Mouse (Mus musculus) lung, adult 18-20 months (tissue): ENCODE data around the gene Cidec.

Experiments used
- DNase-seq, 2 experiments: peaks; one replicate each; pipeline ENCODE4 v3.0.0; 2022; ENCODE audit warnings: mixed read lengths in 2 of 2

Gene Cidec

DNA sequence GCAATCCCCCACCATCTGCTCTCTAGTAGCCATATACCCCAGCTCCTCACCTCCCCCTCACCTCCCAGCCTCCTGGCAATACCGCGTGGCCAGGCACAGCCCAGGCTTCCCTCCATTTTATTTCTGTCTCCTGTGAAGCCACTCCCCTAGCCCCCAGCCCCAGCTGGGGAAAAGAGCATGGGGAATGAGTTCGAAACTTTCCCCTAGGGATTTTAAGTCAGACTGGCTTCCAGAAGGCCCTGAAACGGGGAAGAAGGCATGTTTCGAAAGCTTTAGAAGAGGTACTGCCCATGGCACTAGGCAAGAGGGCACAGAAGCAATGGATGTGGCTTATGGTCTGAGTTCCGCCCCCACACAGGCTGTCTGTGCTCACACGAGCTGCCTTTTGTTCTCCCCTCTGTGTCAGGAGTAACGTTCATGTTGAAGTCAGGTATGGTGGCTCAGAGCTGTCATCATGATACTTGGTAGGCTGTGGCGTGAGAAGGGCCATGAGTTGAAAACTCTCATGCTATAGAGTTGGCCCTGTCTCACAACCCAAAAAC is at the start of gene Cidec:
Cidec (minus strand) TSS at position 97 of the 542 bp plus-strand sequence.
- peak; percentile 35 to 41 for DNase-seq

DNA sequence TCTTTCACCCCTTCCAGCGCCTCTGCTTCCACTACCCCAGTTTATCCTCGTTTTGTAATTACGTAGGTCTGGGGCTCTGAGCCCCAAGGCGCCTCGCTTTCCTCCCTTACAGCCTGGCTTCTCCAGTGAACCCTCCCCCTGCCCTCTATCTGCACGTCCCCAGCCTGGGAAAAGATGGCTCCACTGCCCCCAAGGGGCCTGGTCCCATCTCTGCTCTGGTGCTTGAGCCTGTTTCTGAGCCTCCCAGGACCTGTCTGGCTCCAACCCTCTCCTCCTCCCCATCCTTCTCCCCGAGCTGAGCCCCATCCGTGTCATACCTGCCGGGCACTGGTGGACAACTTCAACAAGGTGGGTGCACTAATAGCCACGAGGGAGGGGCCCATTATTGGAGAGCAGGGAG is 48.2 kb upstream of the Cidec start:
- DNase-seq, result peak in 1 of 2 experiments; percentile 21

DNA sequence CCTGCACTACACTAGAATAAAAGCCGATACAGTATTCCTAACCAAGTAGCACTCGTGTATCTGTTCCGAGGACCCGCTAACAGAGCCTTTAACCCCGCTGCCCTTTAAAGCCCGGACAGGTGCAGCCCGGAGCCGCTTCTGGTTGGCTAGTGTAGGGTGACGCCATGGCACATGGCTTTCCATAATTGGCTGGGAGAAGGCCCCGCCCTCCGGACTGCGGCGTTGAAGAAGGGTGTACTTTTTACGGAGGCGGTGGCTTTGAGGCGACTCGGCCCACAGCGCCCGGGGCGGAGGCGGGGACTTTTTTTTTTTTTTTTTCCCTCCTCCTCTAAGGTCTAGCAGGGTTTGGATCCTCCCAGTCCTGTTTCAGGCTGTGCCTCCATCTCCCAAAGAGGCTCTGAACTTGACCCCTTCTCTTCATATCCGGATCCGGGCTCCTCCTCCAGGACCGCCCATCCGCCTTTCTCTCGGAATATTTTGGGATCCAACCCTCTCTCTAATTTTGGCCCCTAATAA is 47.6 kb upstream of the Cidec start, which contains the start of gene Creld1:
Creld1 (plus strand) TSS at position 198 of the 516 bp plus-strand sequence.
- DNase-seq, result peak; percentile 97 to 98

DNA sequence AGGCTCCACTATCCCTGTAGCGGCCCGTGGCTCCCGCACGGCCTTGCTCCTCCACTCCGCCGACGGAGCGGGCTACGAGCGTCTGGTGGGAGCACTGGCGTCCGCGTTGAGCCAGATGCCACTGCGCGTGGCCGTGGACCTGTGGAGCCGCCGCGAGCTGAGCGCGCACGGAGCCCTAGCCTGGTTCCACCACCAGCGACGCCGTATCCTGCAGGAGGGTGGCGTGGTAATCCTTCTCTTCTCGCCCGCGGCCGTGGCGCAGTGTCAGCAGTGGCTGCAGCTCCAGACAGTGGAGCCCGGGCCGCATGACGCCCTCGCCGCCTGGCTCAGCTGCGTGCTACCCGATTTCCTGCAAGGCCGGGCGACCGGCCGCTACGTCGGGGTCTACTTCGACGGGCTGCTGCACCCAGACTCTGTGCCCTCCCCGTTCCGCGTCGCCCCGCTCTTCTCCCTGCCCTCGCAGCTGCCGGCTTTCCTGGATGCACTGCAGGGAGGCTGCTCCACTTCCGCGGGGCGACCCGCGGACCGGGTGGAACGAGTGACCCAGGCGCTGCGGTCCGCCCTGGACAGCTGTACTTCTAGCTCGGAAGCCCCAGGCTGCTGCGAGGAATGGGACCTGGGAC is 47.0 kb upstream of the Cidec start:
- peak; percentile 38 to 39 for DNase-seq

DNA sequence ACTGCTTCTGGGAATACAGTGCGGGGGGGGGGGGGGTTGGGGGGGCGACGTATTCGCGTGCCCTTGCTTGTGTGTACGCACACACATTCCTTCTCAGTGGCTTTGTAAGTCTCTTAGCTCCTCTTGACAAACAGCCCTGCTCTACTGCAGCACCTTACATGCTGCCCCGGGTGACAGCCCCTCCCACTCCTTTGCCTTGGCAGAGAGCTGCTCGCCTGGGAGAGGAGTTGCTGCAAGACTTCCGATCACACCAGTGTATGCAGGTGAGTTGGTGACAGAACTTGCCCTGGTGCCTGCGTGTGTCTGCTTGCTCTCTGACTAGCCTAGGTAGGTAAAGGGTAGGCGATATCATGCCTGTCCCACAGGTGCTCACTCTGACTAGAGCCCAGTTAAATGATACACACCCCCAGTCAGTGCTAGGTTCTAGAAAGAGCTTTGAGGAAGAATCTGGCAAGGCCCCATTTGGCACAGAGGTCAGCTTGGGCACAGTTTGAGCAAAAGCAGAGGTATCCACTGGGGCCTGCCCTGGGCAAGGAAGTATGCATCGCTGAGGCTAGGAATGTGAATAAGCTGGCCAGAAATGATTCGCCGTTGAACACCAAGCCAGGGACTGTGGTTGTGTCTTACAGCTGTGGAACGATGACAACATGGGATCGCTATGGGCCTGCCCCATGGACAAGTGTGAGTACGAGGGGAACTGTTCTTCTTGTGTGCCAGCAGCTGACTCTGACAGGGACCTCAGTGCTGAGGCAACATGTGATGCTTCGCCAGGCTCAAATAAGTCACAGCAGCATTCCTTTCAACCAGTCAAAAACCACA is 45.2 kb upstream of the Cidec start:
- peak; percentile 71 to 82 for DNase-seq

DNA sequence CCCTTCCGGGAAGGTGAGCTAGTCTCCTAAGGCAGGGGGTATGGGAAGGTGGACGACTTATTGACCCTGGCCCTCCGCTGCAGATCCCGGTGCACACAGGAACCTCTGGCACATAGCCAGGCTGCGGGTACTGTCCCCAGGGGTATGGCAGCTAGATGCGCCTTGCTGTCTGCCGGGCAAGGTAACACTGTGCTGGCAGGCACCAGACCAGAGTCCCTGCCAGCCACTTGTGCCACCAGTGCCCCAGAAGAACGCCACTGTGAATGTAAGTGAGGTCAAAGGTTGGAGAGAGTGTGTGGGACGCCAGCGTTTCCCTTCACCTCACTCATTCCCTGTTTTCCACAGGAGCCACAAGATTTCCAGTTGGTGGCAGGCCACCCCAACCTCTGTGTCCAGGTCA is 43.3 kb upstream of the Cidec start:
- no peak for DNase-seq

DNA sequence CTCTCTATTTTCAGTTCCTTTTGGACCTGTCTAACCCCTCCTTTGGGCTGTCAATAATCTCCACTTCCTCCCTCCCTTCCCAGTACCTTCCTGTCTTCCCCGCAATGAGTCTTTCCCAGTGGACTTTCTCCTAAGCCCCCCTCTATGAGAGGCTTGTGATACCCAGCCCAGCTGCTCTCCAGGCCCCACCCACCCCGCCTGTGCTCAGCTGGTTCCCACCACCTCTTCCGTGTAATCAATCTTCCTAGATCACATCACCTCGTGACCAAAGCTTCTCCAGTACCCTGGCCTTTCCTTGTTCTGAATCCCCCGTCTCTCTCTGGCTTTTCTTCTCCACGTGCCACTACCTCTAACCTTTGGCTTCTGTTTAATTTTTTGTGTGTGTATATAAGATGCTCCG is 41.8 kb upstream of the Cidec start:
- DNase-seq, result no peak

DNA sequence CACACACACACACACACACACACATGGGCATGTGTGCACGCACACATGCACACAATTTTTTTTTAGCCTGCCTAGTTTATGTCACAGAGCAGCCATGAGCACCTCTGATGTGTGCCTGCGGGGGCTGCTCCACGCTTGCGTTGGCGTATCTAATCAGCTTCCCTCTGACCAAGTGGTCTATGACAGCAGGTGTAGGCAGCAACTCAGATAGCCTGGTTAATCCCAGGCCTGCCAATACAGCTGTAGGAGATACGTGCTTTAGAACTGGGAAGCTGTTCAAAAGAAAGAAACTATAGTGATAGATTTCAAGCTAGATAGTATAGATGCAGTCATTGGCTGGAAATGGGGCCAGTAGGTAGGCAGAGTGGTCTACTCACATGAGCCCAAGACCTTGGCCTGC is 38.2 kb upstream of the Cidec start:
- no peak for DNase-seq

DNA sequence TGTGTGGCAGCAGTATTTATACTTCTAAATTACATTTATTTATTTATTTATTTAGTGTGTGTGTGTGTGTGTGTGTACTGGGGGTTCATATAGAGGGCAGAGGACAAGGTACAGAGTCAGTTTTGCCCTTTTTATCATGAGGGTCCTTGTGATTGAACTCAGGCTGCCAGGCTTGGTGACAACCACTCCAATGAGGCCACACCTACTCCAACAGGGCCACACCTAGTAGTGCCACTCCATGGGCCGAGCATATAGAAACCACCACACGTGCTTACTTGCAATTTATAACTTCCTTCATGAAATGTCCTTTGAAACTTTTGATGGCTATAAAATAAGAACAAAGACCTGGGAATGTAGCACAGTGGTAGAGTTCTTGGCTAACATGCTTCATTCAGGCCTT is 37.7 kb upstream of the Cidec start:
- DNase-seq, result no peak

DNA sequence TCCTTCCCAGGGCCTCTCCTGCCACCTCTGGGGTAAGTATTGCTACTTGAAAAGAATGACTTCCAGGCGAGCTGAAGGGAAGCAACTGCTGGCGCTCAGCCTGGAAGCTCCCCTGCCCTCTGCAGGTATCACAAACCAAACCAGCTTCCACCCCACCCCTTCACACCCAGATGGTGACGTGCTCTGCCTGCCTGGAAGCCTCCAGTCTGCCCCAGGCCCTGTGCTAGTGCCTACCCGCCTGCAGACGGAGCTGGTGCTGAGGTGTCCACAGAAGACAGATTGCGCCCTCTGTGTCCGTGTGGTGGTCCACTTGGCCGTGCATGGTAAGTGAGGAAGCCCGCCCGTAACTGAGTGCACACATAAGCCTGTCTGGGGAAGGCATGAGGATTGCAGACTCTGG is 36.5 kb upstream of the Cidec start:
- peak in 1 of 2 experiments; percentile 35 for DNase-seq

DNA sequence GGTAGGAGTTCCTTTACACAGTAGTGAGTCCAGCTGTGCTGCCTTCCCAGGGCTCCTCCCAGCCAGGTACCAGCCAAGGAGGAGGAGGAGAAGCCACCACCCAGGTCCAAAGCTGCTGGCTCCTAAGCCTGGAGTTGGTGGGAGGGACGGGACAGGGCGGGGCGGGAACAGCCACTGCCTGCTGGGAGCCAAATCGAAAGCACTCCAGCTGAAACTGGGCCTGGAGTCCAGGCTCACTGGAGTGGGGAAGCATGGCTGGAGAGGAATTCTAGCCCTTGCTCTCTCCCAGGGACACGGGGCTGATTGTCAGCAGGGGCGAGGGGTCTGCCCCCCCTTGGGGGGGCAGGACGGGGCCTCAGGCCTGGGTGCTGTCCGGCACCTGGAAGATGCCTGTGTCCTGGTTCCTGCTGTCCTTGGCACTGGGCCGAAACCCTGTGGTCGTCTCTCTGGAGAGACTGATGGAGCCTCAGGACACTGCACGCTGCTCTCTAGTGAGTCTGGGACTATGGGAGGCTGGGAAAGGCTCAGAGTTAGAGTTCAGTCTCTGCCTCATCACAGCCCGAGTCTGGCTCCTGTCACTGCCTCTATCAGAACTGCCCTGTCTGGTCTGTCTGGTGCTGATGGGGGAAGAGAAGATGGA is 35.9 kb upstream of the Cidec start, which contains the start of gene Il17rc:
Il17rc (plus strand) TSS at position 131 of the 640 bp plus-strand sequence.
- DNase-seq, result peak; percentile 82 to 88

DNA sequence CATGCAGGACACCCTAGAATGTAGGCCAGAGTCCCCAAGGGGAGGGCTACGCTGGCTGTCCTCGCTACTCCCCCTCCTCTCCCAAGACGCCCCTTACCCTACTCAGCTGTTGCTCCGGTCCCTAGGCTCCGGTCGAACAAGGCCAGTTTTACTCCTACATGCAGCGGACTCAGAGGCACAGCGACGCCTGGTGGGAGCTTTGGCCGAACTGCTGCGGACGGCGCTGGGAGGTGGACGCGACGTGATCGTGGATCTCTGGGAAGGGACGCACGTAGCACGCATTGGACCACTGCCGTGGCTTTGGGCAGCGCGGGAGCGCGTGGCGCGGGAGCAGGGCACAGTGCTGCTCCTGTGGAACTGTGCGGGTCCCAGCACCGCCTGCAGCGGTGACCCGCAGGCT is 33.9 kb upstream of the Cidec start:
- peak; percentile 77 to 84 for DNase-seq

DNA sequence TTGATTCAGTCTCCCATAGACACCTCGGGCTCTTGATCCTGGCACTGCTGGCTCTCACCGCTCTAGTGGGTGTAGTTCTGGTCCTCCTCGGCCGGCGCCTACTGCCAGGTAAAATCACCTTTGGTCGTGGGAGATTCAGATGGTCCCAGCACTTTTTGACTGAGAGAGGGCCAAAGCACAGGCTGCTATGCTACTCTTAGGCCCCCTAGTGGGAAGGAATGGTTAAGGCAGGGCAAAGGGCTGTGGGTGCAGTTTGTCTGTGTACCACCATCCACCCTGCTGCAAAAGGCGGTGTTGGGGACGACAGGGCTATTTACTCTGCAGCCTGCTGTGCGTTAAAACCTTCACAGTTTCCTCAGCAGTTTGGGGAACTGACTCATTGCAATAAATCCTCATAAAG is 33.5 kb upstream of the Cidec start:
- DNase-seq, result peak; percentile 71 to 80

DNA sequence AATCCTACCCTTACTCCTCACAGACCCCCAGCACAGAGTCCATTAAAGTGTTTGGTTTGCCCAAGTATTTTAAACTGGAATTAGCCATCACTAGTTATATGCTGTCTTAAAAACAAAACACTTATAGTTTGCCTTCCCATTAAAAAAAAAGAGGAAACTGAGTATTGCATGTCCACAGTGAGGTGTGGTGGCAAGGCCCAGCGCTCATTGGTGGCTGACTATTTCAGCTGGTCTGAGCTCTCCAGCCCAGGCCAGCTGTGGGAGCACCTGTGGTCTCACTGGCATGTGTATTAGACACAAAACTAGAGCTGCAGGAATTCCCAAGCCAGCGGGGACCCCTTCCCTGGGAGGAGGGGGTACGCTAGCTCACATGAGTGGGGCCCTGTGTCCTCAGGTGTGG is 33.0 kb upstream of the Cidec start:
- DNase-seq, result no peak

DNA sequence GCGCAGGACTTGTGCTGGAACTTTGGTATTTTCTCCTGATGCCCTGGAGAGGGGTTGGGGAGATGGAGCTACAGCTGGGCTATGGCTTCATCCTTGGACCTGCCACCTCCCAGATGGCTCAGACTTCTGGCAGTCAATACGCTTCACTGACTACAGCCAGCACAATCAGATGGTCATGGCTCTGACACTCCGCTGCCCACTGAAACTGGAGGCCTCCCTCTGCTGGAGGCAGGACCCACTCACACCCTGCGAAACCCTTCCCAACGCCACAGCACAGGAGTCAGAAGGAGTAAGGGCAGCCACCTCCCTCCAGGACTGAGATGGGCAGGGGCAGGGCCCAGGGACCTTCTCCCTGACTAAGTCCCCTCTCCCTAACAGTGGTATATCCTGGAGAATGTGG is 30.0 kb upstream of the Cidec start:
- DNase-seq, result no peak

DNA sequence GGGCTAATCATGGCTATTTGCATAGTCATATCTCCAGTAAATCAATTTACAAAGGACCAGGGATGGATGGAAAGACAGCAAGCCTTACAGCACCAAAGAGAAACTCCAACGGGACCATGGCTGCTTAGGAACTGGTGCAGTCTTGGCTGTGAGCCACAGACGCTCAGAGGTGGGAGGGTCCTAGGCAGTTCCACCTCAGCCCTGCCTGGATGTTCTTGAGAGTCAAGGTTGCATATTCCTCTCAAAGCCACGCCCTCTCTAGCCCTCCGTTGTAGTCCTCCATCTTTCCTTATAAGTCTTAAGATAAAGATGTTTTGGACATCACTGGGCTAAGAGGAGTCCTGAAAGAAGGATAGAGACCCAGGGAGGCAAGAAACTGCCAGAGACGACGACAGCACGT is 28.5 kb upstream of the Cidec start:
- no peak for DNase-seq

DNA sequence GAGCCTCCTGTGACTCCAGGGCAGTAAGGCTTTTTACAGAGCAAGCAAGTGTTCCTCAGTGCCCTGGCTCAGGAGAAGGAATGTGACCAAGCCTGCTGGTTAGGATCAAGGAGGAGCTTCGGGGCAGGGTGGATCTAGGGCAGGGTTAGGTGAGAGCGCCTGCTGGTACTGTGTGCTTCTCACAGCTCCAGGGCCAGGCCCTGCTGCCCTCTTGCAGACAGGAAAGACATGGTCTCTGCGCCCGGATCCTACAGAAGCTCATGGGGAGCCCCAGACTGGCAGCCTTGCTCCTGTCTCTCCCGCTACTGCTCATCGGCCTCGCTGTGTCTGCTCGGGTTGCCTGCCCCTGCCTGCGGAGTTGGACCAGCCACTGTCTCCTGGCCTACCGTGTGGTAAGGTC is 23.1 kb upstream of the Cidec start:
- DNase-seq, result peak; percentile 84 to 88

DNA sequence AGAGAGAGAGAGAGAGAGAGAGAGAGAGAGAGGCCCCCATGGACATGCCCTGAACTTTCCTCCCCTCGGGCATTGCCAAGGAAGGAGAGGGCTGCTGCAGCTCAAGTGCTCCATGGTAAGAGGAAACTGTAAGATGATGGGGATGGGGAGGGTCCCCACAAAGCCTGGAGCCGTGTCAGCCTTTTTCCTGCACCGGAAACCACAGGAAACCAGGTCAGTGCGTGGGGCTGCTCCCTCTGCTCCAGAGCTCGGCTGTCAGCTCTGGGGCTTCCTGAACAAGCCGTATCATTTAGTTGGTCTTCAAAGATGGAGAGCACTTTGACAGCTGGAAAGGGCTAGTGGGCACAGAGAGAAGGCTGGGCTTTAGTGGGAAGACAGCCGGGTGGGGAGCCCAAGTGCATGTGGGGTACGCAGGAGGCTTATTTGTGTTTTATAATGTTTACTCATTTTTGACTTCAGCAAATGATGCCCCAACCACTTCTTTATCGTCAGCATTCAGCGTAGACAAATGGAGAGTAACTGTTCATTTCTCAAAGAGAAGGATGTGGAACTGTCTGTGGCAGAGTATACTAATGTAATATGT is 22.5 kb upstream of the Cidec start, which contains the start of gene Il17re:
Il17re (plus strand) TSS at position 533 of the 583 bp plus-strand sequence.
- no peak for DNase-seq

DNA sequence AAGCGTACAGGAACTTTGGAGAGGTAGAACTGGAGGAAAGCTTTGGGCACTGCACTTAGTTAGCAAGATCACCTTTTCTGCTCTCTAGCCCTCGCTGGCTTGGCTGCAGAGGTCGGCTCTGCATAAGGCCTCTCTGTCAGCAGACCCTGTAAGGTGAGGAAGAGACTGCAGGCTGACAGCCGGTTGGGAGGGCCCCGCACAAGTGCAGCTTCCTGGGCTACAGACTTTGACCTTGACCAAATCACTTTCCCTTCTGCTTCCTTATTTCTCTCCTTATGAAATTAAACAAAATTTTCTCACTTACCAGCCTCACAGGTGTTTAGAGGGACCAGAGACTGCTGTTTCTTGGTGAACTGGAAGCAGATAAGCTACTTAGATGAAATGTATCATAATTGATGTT is 19.4 kb upstream of the Cidec start:
- DNase-seq, result no peak

DNA sequence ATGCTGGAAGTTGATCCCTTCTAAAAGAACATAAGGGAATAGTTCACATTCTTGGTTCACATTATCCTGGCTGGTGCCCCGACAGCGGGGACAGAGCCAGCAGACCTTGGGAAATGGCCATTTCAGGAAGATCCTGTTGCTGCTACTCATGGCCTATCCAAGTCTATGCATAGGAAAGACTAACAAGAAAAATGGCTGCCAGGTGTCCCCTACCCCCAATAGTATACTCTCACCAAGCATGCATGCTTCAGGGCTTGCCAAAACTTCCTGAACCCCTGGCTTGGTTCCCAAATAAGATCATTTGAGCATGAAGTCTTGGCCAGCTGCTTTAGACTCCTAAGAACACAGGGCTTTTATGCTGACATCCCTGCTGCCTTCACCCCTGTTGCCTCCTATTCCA is 16.3 kb upstream of the Cidec start:
- no peak for DNase-seq

DNA sequence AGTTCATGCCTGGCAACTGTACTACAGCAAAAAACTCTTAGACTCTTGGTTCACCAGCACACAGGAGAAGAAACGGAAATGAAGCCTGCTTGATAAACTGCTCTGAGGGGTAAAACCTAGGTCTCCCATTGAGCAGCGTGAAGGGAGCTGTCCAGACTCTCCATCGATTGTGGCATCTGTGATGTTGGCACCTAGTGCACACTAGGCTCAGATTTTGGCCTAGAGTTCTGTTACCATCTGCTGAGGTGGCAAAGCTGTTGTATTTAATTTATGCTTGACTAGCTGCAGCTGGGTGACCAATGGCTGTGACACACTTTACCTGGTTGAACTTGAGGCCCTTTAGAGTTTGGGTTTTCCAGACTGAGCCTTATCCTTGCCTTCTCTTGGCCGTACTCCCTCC is 12.1 kb upstream of the Cidec start:
- no peak for DNase-seq

DNA sequence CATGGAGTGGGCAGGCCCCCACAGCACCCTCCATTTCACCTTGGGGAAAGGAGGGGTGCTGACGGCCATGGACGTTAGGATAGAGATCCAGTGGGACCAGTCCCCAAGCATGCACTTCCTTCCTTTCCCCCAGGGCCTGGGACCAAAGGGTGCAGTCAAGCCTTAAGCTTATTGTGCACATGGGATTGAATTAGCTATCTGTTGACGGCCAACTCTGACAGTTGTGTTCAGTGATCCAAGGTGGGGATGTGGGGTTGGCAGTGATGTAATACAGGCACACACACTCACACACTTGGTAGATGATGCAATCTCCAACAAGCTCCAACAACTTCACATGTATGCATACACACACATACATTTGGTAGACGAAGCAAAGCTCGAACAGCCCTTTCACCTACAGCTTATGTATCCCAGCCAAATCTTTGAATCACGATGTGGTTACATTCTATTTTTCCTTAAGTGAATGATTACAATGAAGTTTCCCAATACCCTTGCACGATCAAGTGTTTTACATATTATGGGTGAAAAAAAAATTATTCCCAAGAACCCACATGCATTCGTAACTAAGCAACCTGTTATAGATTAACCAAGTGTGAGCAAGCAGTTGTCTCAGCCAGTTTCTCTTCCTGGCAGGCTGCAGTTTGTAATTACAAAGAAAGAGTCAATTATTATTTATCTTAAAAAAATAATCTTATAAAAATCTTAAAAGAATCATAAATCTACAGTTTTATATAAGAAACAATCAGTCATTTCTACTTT is 8.8 kb upstream of the Cidec start:
- DNase-seq, result no peak
